Mouse (Mus musculus): Measurements from ENCODE around the gene Vps9d1. TPM values are rescaled to one million over a fixed set of nuclear protein-coding genes. Genes with fewer than 3 reads are reported as not detected.

The Vps9d1 gene
- polyA plus RNA-seq, 1 experiment from 2014 or later: 20.5 TPM

GRCm38 (mm10) chr8:123193771-123194170 lies 60.4 kb downstream of the Vps9d1 start:
- no peaks in the 10 kb centered on the region for H3K36me3 ChIP-seq (ENCODE audit: control insufficient read depth, insufficient read depth, low read length)
- H3K4me1 ChIP-seq (ENCODE audit: control insufficient read depth in 2 of 2, insufficient read depth in 2 of 2, low read length in 2 of 2): 0 out of 4 replicates have a peak, but pooled peaks cover 0 to 4% of the 10 kb centered on the region in 2 experiments
- H3K27me3 ChIP-seq (ENCODE audit: control insufficient read depth, insufficient read depth, low read length): no peaks in the 10 kb centered on the region
- ATAC-seq (ENCODE audit: insufficient number of reproducible peaks, insufficient read depth, low FRiP score, low read depth): no peak
- H3K9ac ChIP-seq (ENCODE audit: low read length): no peak overlapping the region
- H3K4me3 ChIP-seq (ENCODE audit: control insufficient read depth in 1 of 2, insufficient read depth in 1 of 2, low read depth in 1 of 2, low read length in 2 of 2): no peak overlapping the region
- H3K9me3 ChIP-seq (ENCODE audit: control insufficient read depth, low read length): no peaks in the 10 kb centered on the region
- H3K27ac ChIP-seq (replicated peaks in 1 of 2; ENCODE audit: control insufficient read depth in 1 of 2, insufficient read depth in 1 of 2, low read depth in 2 of 2, low read length in 2 of 2): no peak overlapping the region
- WGBS: 89% methylated on average over 9 of the region's 9 CpGs
- no peak overlapping the region for H3K4me2 ChIP-seq (ENCODE audit: low read length)

Other genes starting within 250 kb of the Vps9d1 start
- gene Ankrd11, start 212.1 kb downstream of the Vps9d1 start, polyA plus RNA-seq (2014; fragmentation: Nextera tagmentation; extraction: Ambion mirVana): 63.3 and 68.2 TPM in 2 replicates
- 64.5 and 64.7 TPM in 2 replicates for gene Spg7, start 191.4 kb downstream of the Vps9d1 start, polyA plus RNA-seq (2014; fragmentation: Nextera tagmentation; extraction: Ambion mirVana)
- 1,025 and 1,098 TPM in 2 replicates for gene Rpl13, start 152.0 kb downstream of the Vps9d1 start, polyA plus RNA-seq (2014; fragmentation: Nextera tagmentation; extraction: Ambion mirVana)
- gene Cpne7, start 137.0 kb downstream of the Vps9d1 start, polyA plus RNA-seq (2014; fragmentation: Nextera tagmentation; extraction: Ambion mirVana): 0.08 and 0.14 TPM in 2 replicates
- gene Sult5a1, start 96.0 kb downstream of the Vps9d1 start, polyA plus RNA-seq (2014; fragmentation: Nextera tagmentation; extraction: Ambion mirVana): 4.3 and 6.0 TPM in 2 replicates
- gene Dpep1, start 68.1 kb downstream of the Vps9d1 start, polyA plus RNA-seq (2014; fragmentation: Nextera tagmentation; extraction: Ambion mirVana): 4.0 and 4.2 TPM in 2 replicates
- gene Chmp1a, start 41.6 kb downstream of the Vps9d1 start, polyA plus RNA-seq (2014; fragmentation: Nextera tagmentation; extraction: Ambion mirVana): 71.2 and 77.7 TPM in 2 replicates
- 3.7 TPM in 2 replicates for gene Spata33, start 41.5 kb downstream of the Vps9d1 start, polyA plus RNA-seq (2014; fragmentation: Nextera tagmentation; extraction: Ambion mirVana)
- 17.1 and 20.7 TPM in 2 replicates for gene Cdk10, start 29.5 kb downstream of the Vps9d1 start, polyA plus RNA-seq (2014; fragmentation: Nextera tagmentation; extraction: Ambion mirVana)
- gene Spata2l, start 18.1 kb downstream of the Vps9d1 start, polyA plus RNA-seq (2014; fragmentation: Nextera tagmentation; extraction: Ambion mirVana): 1.9 and 2.8 TPM in 2 replicates
- 13.0 and 15.5 TPM in 2 replicates for gene Zfp276, start 153 bp downstream of the Vps9d1 start, polyA plus RNA-seq (2014; fragmentation: Nextera tagmentation; extraction: Ambion mirVana)
- 16.5 and 19.4 TPM in 2 replicates for gene Fanca, start 64.2 kb upstream of the Vps9d1 start, polyA plus RNA-seq (2014; fragmentation: Nextera tagmentation; extraction: Ambion mirVana)
- gene Spire2, start 78.4 kb upstream of the Vps9d1 start, polyA plus RNA-seq (2014; fragmentation: Nextera tagmentation; extraction: Ambion mirVana): 0.77 and 0.85 TPM in 2 replicates
- gene Tcf25, start 119.4 kb upstream of the Vps9d1 start, polyA plus RNA-seq (2014; fragmentation: Nextera tagmentation; extraction: Ambion mirVana): 149 and 163 TPM in 2 replicates
- 0.07 TPM in 1 of 2 replicates, not detected in the other for gene Mc1r, start 152.8 kb upstream of the Vps9d1 start, polyA plus RNA-seq (2014; fragmentation: Nextera tagmentation; extraction: Ambion mirVana)
- 1.5 and 6.1 TPM in 2 replicates for gene Tubb3, start 157.1 kb upstream of the Vps9d1 start, polyA plus RNA-seq (2014; fragmentation: Nextera tagmentation; extraction: Ambion mirVana)
- 31.7 and 32.4 TPM in 2 replicates for gene Def8, start 169.2 kb upstream of the Vps9d1 start, polyA plus RNA-seq (2014; fragmentation: Nextera tagmentation; extraction: Ambion mirVana)
- gene Afg3l1, start 223.6 kb upstream of the Vps9d1 start, polyA plus RNA-seq (2014; fragmentation: Nextera tagmentation; extraction: Ambion mirVana): 27.0 and 29.9 TPM in 2 replicates

Data from heart, embryonic 14.5 days (tissue).